ENCODE assay signal across 8 mouse cellular contexts in the genomic region with DNA sequence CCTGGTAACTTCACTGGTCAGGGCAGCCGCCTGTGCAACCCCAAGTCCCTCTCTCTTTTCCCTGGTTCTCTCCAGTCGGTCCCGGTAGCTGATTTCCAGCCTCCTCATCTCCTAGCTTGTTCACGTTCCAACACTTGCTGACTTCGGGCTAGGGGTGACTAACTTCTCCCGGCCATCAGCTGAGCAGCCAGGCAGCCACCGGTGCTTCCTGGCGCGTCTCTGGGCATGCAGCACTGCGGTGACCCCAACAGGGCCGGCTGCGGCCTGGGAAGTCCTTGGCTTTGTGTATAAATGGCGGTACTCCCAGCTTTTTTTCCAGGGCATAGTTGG. TPM values are rescaled to one million over a fixed set of nuclear protein-coding genes. Genes with fewer than 3 reads are reported as not detected.
DNase-seq lines count a peak whose midpoint lies in the region; ATAC-seq and TF ChIP-seq lines count a peak whose summit lies in the region.

A gene (minus strand): TSS at position 248 of the 330 bp plus-strand sequence.

- WGBS in lung, embryonic 14.5 days = 3% methylated on average over 13 of the region's 13 CpGs
- 2% methylated on average over 13 of the region's 13 CpGs for WGBS in embryonic facial prominence, embryonic 10.5 days
- WGBS in heart, embryonic 16.5 days = 6% methylated on average over 13 of the region's 13 CpGs
- 8% methylated on average over 13 of the region's 13 CpGs for WGBS in limb, embryonic 13.5 days
- 6% methylated on average over 13 of the region's 13 CpGs for WGBS in neural tube, embryonic 14.5 days

- H3K9ac ChIP-seq in lung, embryonic 14.5 days = peak within 1 kb of the TSS; percentile 41
- H3K9ac ChIP-seq in heart, embryonic 16.5 days (ENCODE audit: low read length) = peak within 1 kb of the TSS; percentile 73
- H3K9ac ChIP-seq in limb, embryonic 13.5 days = peak within 1 kb of the TSS; percentile 81
- peak within 1 kb of the TSS; percentile 57 for H3K9ac ChIP-seq in neural tube, embryonic 14.5 days (replicated peaks; ENCODE audit: low read depth, low read length)

- H3K27ac ChIP-seq in lung, embryonic 14.5 days (ENCODE audit: low read depth) = peak within 1 kb of the TSS; percentile 32; the same call in 1 of the 2 replicates
- peak within 1 kb of the TSS; percentile 75 for H3K27ac ChIP-seq in embryonic facial prominence, embryonic 10.5 days (replicated peaks)
- H3K27ac ChIP-seq in heart, embryonic 16.5 days (ENCODE audit: low read length) = peak within 1 kb of the TSS; percentile 65
- H3K27ac ChIP-seq in limb, embryonic 13.5 days = peak within 1 kb of the TSS; percentile 73
- peak within 1 kb of the TSS; percentile 46 for H3K27ac ChIP-seq in neural tube, embryonic 14.5 days (ENCODE audit: low read depth, low read length)

- no peaks in the 10 kb centered on the region for H3K36me3 ChIP-seq in lung, embryonic 14.5 days (ENCODE audit: insufficient read depth)
- H3K36me3 ChIP-seq in embryonic facial prominence, embryonic 10.5 days (replicated peaks) = no peaks in the 10 kb centered on the region
- no peaks in the 10 kb centered on the region for H3K36me3 ChIP-seq in heart, embryonic 16.5 days (ENCODE audit: control insufficient read depth, insufficient read depth)
- no peaks in the 10 kb centered on the region for H3K36me3 ChIP-seq in limb, embryonic 13.5 days
- no peaks in the 10 kb centered on the region for H3K36me3 ChIP-seq in neural tube, embryonic 14.5 days (ENCODE audit: control insufficient read depth, insufficient read depth, low read length)

- ATAC-seq in lung, embryonic 14.5 days (ENCODE audit: insufficient read depth) = peak; percentile 10; the same call in 1 of the 2 replicates
- 0 out of 2 replicates have a peak, but pooled peaks have one; percentile 15 for ATAC-seq in heart, embryonic 16.5 days (replicated peaks; ENCODE audit: extremely low read depth, insufficient read depth, low FRiP score)
- ATAC-seq in limb, embryonic 13.5 days (ENCODE audit: low FRiP score, low read depth) = no peak
- peak; percentile 9; the same call in 1 of the 2 replicates for ATAC-seq in neural tube, embryonic 14.5 days (ENCODE audit: low read depth)

- no peak for TF ChIP-seq CTCF in lung, embryonic 14.5 days (IDR thresholded peaks at IDR 0.05; ENCODE audit: low read depth)

- H3K9me3 ChIP-seq in lung, embryonic 14.5 days (ENCODE audit: low read depth, low read length) = no peaks in the 10 kb centered on the region
- H3K9me3 ChIP-seq in embryonic facial prominence, embryonic 10.5 days = no peaks in the 10 kb centered on the region
- no peaks in the 10 kb centered on the region for H3K9me3 ChIP-seq in heart, embryonic 16.5 days (replicated peaks; ENCODE audit: control insufficient read depth, low read length)
- no peaks in the 10 kb centered on the region for H3K9me3 ChIP-seq in limb, embryonic 13.5 days
- no peaks in the 10 kb centered on the region for H3K9me3 ChIP-seq in neural tube, embryonic 14.5 days (ENCODE audit: control insufficient read depth, low read length)

- no peak for DNase-seq in lung, embryonic 14.5 days
- no peak for DNase-seq in lung, postnatal 36 days
- DNase-seq in embryonic facial prominence, embryonic 10.5 days (ENCODE audit: low spot score) = peak; percentile 44
- DNase-seq in left cerebral cortex, postnatal 25 days (ENCODE audit: low spot score in 2 of 2) = no peak
- DNase-seq in thymus, postnatal 10 days (ENCODE audit: low spot score in 2 of 2) = no peak

- peaks cover 16% of the 10 kb centered on the region; the same call in 1 of the 2 replicates for H3K27me3 ChIP-seq in lung, embryonic 14.5 days (ENCODE audit: insufficient read depth, low read length)
- peaks cover 60% of the 10 kb centered on the region for H3K27me3 ChIP-seq in embryonic facial prominence, embryonic 10.5 days (replicated peaks; ENCODE audit: low read depth, poor library complexity, severe bottlenecking)
- H3K27me3 ChIP-seq in heart, embryonic 16.5 days (ENCODE audit: control insufficient read depth, insufficient read depth, low read length) = no peaks in the 10 kb centered on the region
- peaks cover 19% of the 10 kb centered on the region for H3K27me3 ChIP-seq in limb, embryonic 13.5 days
- peaks cover 4% of the 10 kb centered on the region; the same call in 1 of the 2 replicates for H3K27me3 ChIP-seq in neural tube, embryonic 14.5 days (ENCODE audit: control insufficient read depth, insufficient read depth, low read length)

- H3K4me1 ChIP-seq in lung, embryonic 14.5 days (ENCODE audit: insufficient read depth) = peaks cover 9% of the 10 kb centered on the region; the same call in 1 of the 2 replicates
- H3K4me1 ChIP-seq in embryonic facial prominence, embryonic 10.5 days = peaks cover 19% of the 10 kb centered on the region
- H3K4me1 ChIP-seq in heart, embryonic 16.5 days (ENCODE audit: control insufficient read depth, insufficient read depth, low read length) = peaks cover 9% of the 10 kb centered on the region
- peaks cover 46% of the 10 kb centered on the region for H3K4me1 ChIP-seq in limb, embryonic 13.5 days
- peaks cover 3% of the 10 kb centered on the region; the same call in 1 of the 2 replicates for H3K4me1 ChIP-seq in neural tube, embryonic 14.5 days (ENCODE audit: control insufficient read depth, insufficient read depth, low read length)

- H3K4me3 ChIP-seq in lung, embryonic 14.5 days (ENCODE audit: low read depth, low read length) = peak within 1 kb of the TSS; percentile 48
- peak within 1 kb of the TSS; percentile 69 for H3K4me3 ChIP-seq in embryonic facial prominence, embryonic 10.5 days
- peak within 1 kb of the TSS; percentile 69 for H3K4me3 ChIP-seq in heart, embryonic 16.5 days (ENCODE audit: low read length)
- peak within 1 kb of the TSS; percentile 59 for H3K4me3 ChIP-seq in limb, embryonic 13.5 days
- peak within 1 kb of the TSS; percentile 60 for H3K4me3 ChIP-seq in neural tube, embryonic 14.5 days (ENCODE audit: low read depth, low read length)

- intact Hi-C loops in left cerebral cortex, postnatal 25 days (cut with DNase I) = no loop called here

- H3K4me2 ChIP-seq in lung, embryonic 14.5 days = peak within 1 kb of the TSS; percentile 65
- H3K4me2 ChIP-seq in heart, embryonic 16.5 days (ENCODE audit: low read depth, low read length) = peak within 1 kb of the TSS; percentile 96
- H3K4me2 ChIP-seq in limb, embryonic 13.5 days (replicated peaks) = peak within 1 kb of the TSS; percentile 95
- peak within 1 kb of the TSS; percentile 94 for H3K4me2 ChIP-seq in neural tube, embryonic 14.5 days (ENCODE audit: low read depth, low read length)

RNA-seq across cellular contexts. Expression of the gene that starts here (rescaled TPM):
- polyA plus RNA-seq in lung, embryonic 14.5 days (2014; fragmentation: Nextera tagmentation; extraction: Ambion mirVana) = 3.2 and 3.7 TPM in 2 replicates
- polyA plus RNA-seq in embryonic facial prominence, embryonic 10.5 days (2016; fragmentation: Nextera tagmentation; extraction: Ambion mirVana) = 0.73 and 1.1 TPM in 2 replicates
- polyA plus RNA-seq in heart, embryonic 16.5 days (2015; fragmentation: Nextera tagmentation; extraction: Ambion mirVana) = 3.1 and 3.5 TPM in 2 replicates
- polyA plus RNA-seq in limb, embryonic 13.5 days (2015; fragmentation: Nextera tagmentation; extraction: Ambion mirVana) = 8.8 and 9.5 TPM in 2 replicates
- 3.2 and 4.9 TPM in 2 replicates for polyA plus RNA-seq in neural tube, embryonic 14.5 days (2014; fragmentation: Nextera tagmentation; extraction: Ambion mirVana)
- total RNA-seq in left cerebral cortex, postnatal 25 days (2021) = 1 to 10 TPM; 1.1 to 1.4 TPM
